Mouse (Mus musculus): ENCODE results near the gene Syngr1.
A peak's percentile ranks its signal among the peaks of the same experiment; 100 is the strongest.

- TF ChIP-seq NELFE (IDR thresholded peaks at IDR 0.05; ENCODE audit: low read depth, low read length) = no peak
- TF ChIP-seq ZNF384 (IDR thresholded peaks at IDR 0.05; ENCODE audit: low read depth, low read length) = no peak
- no peak for TF ChIP-seq SMC3 (IDR thresholded peaks at IDR 0.05; ENCODE audit: low read depth, low read length)
- no peak for TF ChIP-seq MEF2A (IDR thresholded peaks at IDR 0.05; ENCODE audit: extremely low read depth, insufficient replicate concordance, low read depth, low read length, poor library complexity, severe bottlenecking)
- TF ChIP-seq E2F4 (IDR thresholded peaks at IDR 0.05; ENCODE audit: borderline replicate concordance, low read depth, low read length) = no peak
- TF ChIP-seq MAX (IDR thresholded peaks at IDR 0.05; ENCODE audit: low read length) = no peak
- TF ChIP-seq CTCF (IDR thresholded peaks at IDR 0.05 in 2 of 3, conservative IDR thresholded peaks at IDR 0.05 in 1 of 3; ENCODE audit: control insufficient read depth in 1 of 3, insufficient read depth in 1 of 3, low read depth in 2 of 3, low read length in 3 of 3, poor library complexity in 1 of 3, severe bottlenecking in 1 of 3) = peak in 2 of 3 experiments; percentile 42 to 48; a peak in 4 of 6 replicates
- no peak for TF ChIP-seq BHLHE40 (IDR thresholded peaks at IDR 0.05; ENCODE audit: borderline replicate concordance, low read depth, low read length)
Measured at GRCm38 (mm10) chr15:80080711-80081615, 10.2 kb upstream of the Syngr1 start.

Measured in MEL (cell line).